Mouse (Mus musculus) retina, postnatal 1 day (tissue): Measurements from ENCODE around the gene Olfr97.
"Not testable (repeated sequence)": the region's sequence is repeated elsewhere in the genome, so short reads cannot be mapped to it uniquely, and the experiment has no call there.

Source experiments
- DNase-seq: peaks from one replicate; pipeline ENCODE4 v3.0.0-alpha.2; 2012

Olfr97 gene

GRCm38 (mm10) chr17:37237230-37237629 lies at the start of gene Olfr97:
Gene Olfr97, minus strand, starts transcription at chr17:37237330.
- DNase-seq = not testable (repeated sequence)

GRCm38 (mm10) chr17:37283360-37283759 lies 46.2 kb upstream of the Olfr97 start, which contains the start of gene Olfr99:
Gene Olfr99, minus strand, starts transcription at chr17:37283460.
- no peak for DNase-seq

- DNase-seq = no peak
These were observed 43.2 kb upstream of the Olfr97 start for GRCm38 (mm10) chr17:37280331-37280730.

- no peak for DNase-seq
These were observed 39.4 kb upstream of the Olfr97 start for GRCm38 (mm10) chr17:37276573-37276972.

GRCm38 (mm10) chr17:37275626-37276248 lies 38.6 kb upstream of the Olfr97 start:
- DNase-seq = no peak

- no peak for DNase-seq
These were observed 33.6 kb upstream of the Olfr97 start for GRCm38 (mm10) chr17:37270702-37271092.

GRCm38 (mm10) chr17:37270058-37270701 lies 33.0 kb upstream of the Olfr97 start, which contains the start of gene H2-M3:
Gene H2-M3, plus strand, starts transcription at chr17:37270220.
- peak; percentile 85 for DNase-seq

GRCm38 (mm10) chr17:37263626-37264025 lies 26.5 kb upstream of the Olfr97 start, which contains the start of gene Olfr98:
Gene Olfr98, minus strand, starts transcription at chr17:37263749.
- DNase-seq = no peak

- no peak for DNase-seq
These were observed 13.4 kb upstream of the Olfr97 start for GRCm38 (mm10) chr17:37250544-37250943.

GRCm38 (mm10) chr17:37249460-37249859 lies 12.3 kb upstream of the Olfr97 start:
- DNase-seq = no peak

- DNase-seq = peak; percentile 3
These were observed 9.6 kb upstream of the Olfr97 start for GRCm38 (mm10) chr17:37246715-37247114.

- no peak for DNase-seq
These were observed 5.1 kb upstream of the Olfr97 start for GRCm38 (mm10) chr17:37242198-37242597.

GRCm38 (mm10) chr17:37221879-37222278 lies 15.3 kb downstream of the Olfr97 start:
- DNase-seq = no peak

- no peak for DNase-seq
These were observed 17.3 kb downstream of the Olfr97 start, which contains the start of gene Olfr96 for GRCm38 (mm10) chr17:37219846-37220245. Gene Olfr96, plus strand, starts transcription at chr17:37220146.

GRCm38 (mm10) chr17:37218486-37218885 lies 18.6 kb downstream of the Olfr97 start:
- DNase-seq = no peak

GRCm38 (mm10) chr17:37213018-37213417 lies 24.1 kb downstream of the Olfr97 start, which contains the start of gene Olfr95:
Gene Olfr95, minus strand, starts transcription at chr17:37213118.
- DNase-seq = no peak

GRCm38 (mm10) chr17:37210884-37211768 lies 26.0 kb downstream of the Olfr97 start:
- DNase-seq = peak; percentile 24

GRCm38 (mm10) chr17:37203917-37204236 lies 33.3 kb downstream of the Olfr97 start:
- DNase-seq = no peak

- DNase-seq = peak; percentile 84
These were observed 33.8 kb downstream of the Olfr97 start for GRCm38 (mm10) chr17:37203206-37203916.

GRCm38 (mm10) chr17:37200894-37201293 lies 36.2 kb downstream of the Olfr97 start, which contains the start of gene Olfr94:
Gene Olfr94, minus strand, starts transcription at chr17:37200994.
- no peak for DNase-seq

- DNase-seq = peak; percentile 58
These were observed 40.0 kb downstream of the Olfr97 start for GRCm38 (mm10) chr17:37196845-37197724.
